Mouse (Mus musculus) midbrain, embryonic 12.5 days (tissue): ENCODE results near the gene Dnajc3. TPM values are rescaled to one million over a fixed set of nuclear protein-coding genes. Genes with fewer than 3 reads are reported as not detected.

Source experiments
- ATAC-seq: fragments of 200-750 bp; cut with Nextera tagmentation; 2 replicates; pipeline ENCODE4 v1.8.0; 2017; ENCODE audit warnings: low read depth, moderate TSS enrichment, moderate library complexity; ENCODE audit not compliant: low FRiP score
- H3K27ac ChIP-seq: fragments of 300-500 bp; sonication (generic); replicated peaks from 2 replicates; pipeline ENCODE4 v1.5.1; 2016; ENCODE audit warnings: mild to moderate bottlenecking
- H3K27me3 ChIP-seq: fragments of 300-500 bp; sonication (generic); 2 replicates; pipeline ENCODE4 v1.6.1; 2016; ENCODE audit warnings: mild to moderate bottlenecking
- H3K36me3 ChIP-seq: fragments of 300-500 bp; sonication (generic); 2 replicates; pipeline ENCODE4 v1.6.1; 2016
- H3K4me1 ChIP-seq: fragments of 300-500 bp; sonication (generic); 2 replicates; pipeline ENCODE4 v1.6.1; 2016
- H3K4me2 ChIP-seq: fragments of 300-500 bp; sonication (generic); replicated peaks from 2 replicates; pipeline ENCODE4 v1.6.1; 2016; ENCODE audit warnings: mild to moderate bottlenecking, moderate library complexity
- H3K4me3 ChIP-seq: fragments of 300-500 bp; sonication (generic); 2 replicates; pipeline ENCODE4 v1.5.1; 2016; ENCODE audit warnings: mild to moderate bottlenecking
- H3K9ac ChIP-seq: fragments of 300-500 bp; sonication (generic); replicated peaks from 2 replicates; pipeline ENCODE4 v1.6.1; 2016; ENCODE audit warnings: mild to moderate bottlenecking, moderate library complexity
- H3K9me3 ChIP-seq: fragments of 300-500 bp; sonication (generic); 2 replicates; pipeline ENCODE4 v1.6.1; 2016; ENCODE audit warnings: mild to moderate bottlenecking
- WGBS: fragments of 180-500 bp; shearing (Covaris S2); methylation state at CpG from one replicate; pipeline ENCODE4 v1.1.7; 2016; 5-methylcytosine and 5-hydroxymethylcytosine counted together
- polyA plus RNA-seq: library from polyadenylated mRNA; unstranded; fragments of >200 nt; fragmentation: Nextera tagmentation; extraction: Ambion mirVana; gene quantifications from 2 replicates; pipeline ENCODE4 v1.2.1, GENCODE M21; 2016

The Dnajc3 gene
- polyA plus RNA-seq, 1 experiment from 2014 or later = 23.8 TPM

- H3K27ac ChIP-seq = no peak overlapping the region
- no peaks in the 10 kb centered on the region for H3K9me3 ChIP-seq
- peak; percentile 69 for ATAC-seq
- no peaks in the 10 kb centered on the region for H3K27me3 ChIP-seq
- H3K36me3 ChIP-seq = peaks cover 14% of the 10 kb centered on the region
- no peaks in the 10 kb centered on the region for H3K4me1 ChIP-seq
- H3K9ac ChIP-seq = no peak overlapping the region
- no peak overlapping the region for H3K4me3 ChIP-seq
- WGBS = 49% methylated on average over 13 of the region's 13 CpGs
- no peak overlapping the region; the same call in 1 of the 2 replicates for H3K4me2 ChIP-seq
These were observed 50.0 kb downstream of the Dnajc3 start for GRCm38 (mm10) chr14:118987523-118988496.

- H3K4me3 ChIP-seq = no peak overlapping the region
- H3K9me3 ChIP-seq = no peaks in the 10 kb centered on the region
- H3K27me3 ChIP-seq = no peaks in the 10 kb centered on the region
- no peaks in the 10 kb centered on the region for H3K4me1 ChIP-seq
- ATAC-seq = no peak
- peaks cover 46% of the 10 kb centered on the region for H3K36me3 ChIP-seq
- no peak overlapping the region for H3K9ac ChIP-seq
- H3K4me2 ChIP-seq = no peak overlapping the region
- H3K27ac ChIP-seq = no peak overlapping the region
- WGBS = 91% methylated on average over 9 of the region's 9 CpGs
These were observed 57.6 kb downstream of the Dnajc3 start for GRCm38 (mm10) chr14:118995226-118995925.

- Histone ChIP-seq H3K36me3 (peaks cover 19% of the 10 kb centered on the region), H3K9me3 (no peaks in the 10 kb centered on the region), H3K4me3 (no peak overlapping the region), H3K27me3 (no peaks in the 10 kb centered on the region), H3K4me2 (no peak overlapping the region), H3K9ac (no peak overlapping the region), H3K27ac (no peak overlapping the region), H3K4me1 (peaks cover 11% of the 10 kb centered on the region)
- no peak for ATAC-seq
These were observed 65.5 kb downstream of the Dnajc3 start for GRCm38 (mm10) chr14:119003320-119003719.

- 12% methylated on average over 5 of the region's 5 CpGs for WGBS
- Histone ChIP-seq H3K9ac (no peak overlapping the region), H3K27ac (peak overlapping the region; percentile 56; the same call in 1 of the 2 replicates), H3K27me3 (no peaks in the 10 kb centered on the region), H3K4me3 (no peak overlapping the region; the same call in 1 of the 2 replicates), H3K9me3 (no peaks in the 10 kb centered on the region), H3K4me2 (peak overlapping the region; percentile 90), H3K36me3 (peaks cover 12% of the 10 kb centered on the region), H3K4me1 (peaks cover 11% of the 10 kb centered on the region)
- no peak for ATAC-seq
These were observed 68.1 kb downstream of the Dnajc3 start for GRCm38 (mm10) chr14:119005834-119006233.

- ATAC-seq = no peak
- H3K27ac ChIP-seq = no peak overlapping the region
These were observed 68.8 kb downstream of the Dnajc3 start for GRCm38 (mm10) chr14:119006441-119007102.

GRCm38 (mm10) chr14:119007103-119007951 is 69.6 kb downstream of the Dnajc3 start:
- peak overlapping the region; percentile 73 for H3K27ac ChIP-seq
- no peaks in the 10 kb centered on the region for H3K27me3 ChIP-seq
- H3K36me3 ChIP-seq = peaks cover 7% of the 10 kb centered on the region; the same call in 1 of the 2 replicates
- peak overlapping the region; percentile 51 for H3K4me3 ChIP-seq
- H3K9me3 ChIP-seq = no peaks in the 10 kb centered on the region
- peak; percentile 100 for ATAC-seq
- H3K4me2 ChIP-seq = peak overlapping the region; percentile 90
- peaks cover 11% of the 10 kb centered on the region for H3K4me1 ChIP-seq
- H3K9ac ChIP-seq = peak overlapping the region; percentile 52
- WGBS = under 1% methylated on average over 13 of the region's 13 CpGs

More at GRCm38 (mm10) chr14:119006441-119007102, 68.8 kb downstream of the Dnajc3 start:
- Histone ChIP-seq H3K27me3 (no peaks in the 10 kb centered on the region), H3K4me3 (peak overlapping the region; percentile 51), H3K4me2 (peak overlapping the region; percentile 90), H3K4me1 (peaks cover 11% of the 10 kb centered on the region), H3K36me3 (peaks cover 7% of the 10 kb centered on the region; the same call in 1 of the 2 replicates), H3K9me3 (no peaks in the 10 kb centered on the region), H3K9ac (peak overlapping the region; percentile 52)
- WGBS = 2% methylated on average over 49 of the region's 49 CpGs

- Histone ChIP-seq H3K4me1 (peaks cover 11% of the 10 kb centered on the region), H3K27ac (peak overlapping the region; percentile 73), H3K9me3 (no peaks in the 10 kb centered on the region), H3K9ac (peak overlapping the region; percentile 46), H3K4me2 (peak overlapping the region; percentile 90), H3K4me3 (peak overlapping the region; percentile 51), H3K36me3 (peaks cover 10% of the 10 kb centered on the region; the same call in 1 of the 2 replicates), H3K27me3 (no peaks in the 10 kb centered on the region)
- ATAC-seq = no peak
- WGBS = 49% methylated on average over 7 of the region's 7 CpGs
These were observed 70.3 kb downstream of the Dnajc3 start for GRCm38 (mm10) chr14:119008031-119008590.

GRCm38 (mm10) chr14:119009531-119009930 is 71.8 kb downstream of the Dnajc3 start:
- Histone ChIP-seq H3K4me1 (peaks cover 11% of the 10 kb centered on the region), H3K4me3 (no peak overlapping the region), H3K27ac (no peak overlapping the region), H3K9me3 (no peaks in the 10 kb centered on the region), H3K36me3 (peaks cover 11% of the 10 kb centered on the region; the same call in 1 of the 2 replicates), H3K9ac (no peak overlapping the region), H3K4me2 (no peak overlapping the region), H3K27me3 (no peaks in the 10 kb centered on the region)
- ATAC-seq = no peak
- WGBS = 91% methylated on average over 2 of the region's 2 CpGs

GRCm38 (mm10) chr14:119012607-119013431 is 75.0 kb downstream of the Dnajc3 start:
- H3K27ac ChIP-seq = peak overlapping the region; percentile 52; the same call in 1 of the 2 replicates
- peaks cover 4% of the 10 kb centered on the region; the same call in 1 of the 2 replicates for H3K4me1 ChIP-seq
- peaks cover 20% of the 10 kb centered on the region for H3K36me3 ChIP-seq
- H3K4me3 ChIP-seq = peak overlapping the region; percentile 18; the same call in 1 of the 2 replicates
- H3K27me3 ChIP-seq = no peaks in the 10 kb centered on the region
- WGBS = 71% methylated on average over 23 of the region's 23 CpGs
- H3K4me2 ChIP-seq = peak overlapping the region; percentile 29
- no peaks in the 10 kb centered on the region for H3K9me3 ChIP-seq
- peak; percentile 83 for ATAC-seq
- H3K9ac ChIP-seq = no peak overlapping the region

GRCm38 (mm10) chr14:119013549-119013948 is 75.8 kb downstream of the Dnajc3 start:
- H3K36me3 ChIP-seq = peaks cover 20% of the 10 kb centered on the region
- no peak overlapping the region for H3K9ac ChIP-seq
- ATAC-seq = no peak; the same call in 1 of the 2 replicates
- no peak overlapping the region for H3K27ac ChIP-seq
- 65% methylated on average over 12 of the region's 12 CpGs for WGBS
- H3K4me1 ChIP-seq = no peaks in the 10 kb centered on the region
- H3K27me3 ChIP-seq = no peaks in the 10 kb centered on the region
- H3K9me3 ChIP-seq = no peaks in the 10 kb centered on the region
- peak overlapping the region; percentile 29; the same call in 1 of the 2 replicates for H3K4me2 ChIP-seq
- H3K4me3 ChIP-seq = no peak overlapping the region
